Mouse (Mus musculus): ENCODE data around the gene Pak1. TPM values are rescaled to one million over a fixed set of nuclear protein-coding genes. Genes with fewer than 3 reads are reported as not detected.

Gene Pak1
- total and polyA plus RNA-seq, 2 experiments from 2014 or later: 131 to 162 TPM

DNA sequence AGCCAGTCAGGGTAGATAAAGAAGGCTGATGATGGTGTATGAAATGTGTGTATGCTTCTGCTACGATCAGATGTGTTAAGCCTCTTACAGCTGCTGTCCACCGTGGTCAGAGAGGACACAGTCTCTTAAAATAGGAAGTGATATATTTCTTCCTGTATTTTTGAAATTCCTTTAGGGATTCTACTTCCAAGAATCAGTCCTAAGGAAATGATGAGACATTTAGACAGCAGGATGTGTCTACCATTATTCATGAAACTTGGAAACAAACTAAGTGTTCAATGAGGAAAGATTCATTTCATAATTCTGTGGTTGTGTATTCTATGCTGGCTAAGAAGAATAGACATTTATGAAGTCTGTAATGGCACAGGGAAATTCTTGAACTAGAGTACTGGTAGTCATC, 12.4 kb upstream of the Pak1 start:
- Histone ChIP-seq H3K4me3 (ENCODE audit: low read depth, low read length) (no peak overlapping the region), H3K36me3 (ENCODE audit: insufficient read depth, low read length) (no peaks in the 10 kb centered on the region), H3K4me1 (ENCODE audit: insufficient read depth, low read length) (no peaks in the 10 kb centered on the region), H3K4me2 (ENCODE audit: low read depth, low read length, poor library complexity, severe bottlenecking) (no peak overlapping the region), H3K9me3 (ENCODE audit: low read length) (no peaks in the 10 kb centered on the region), H3K9ac (replicated peaks; ENCODE audit: low read length, poor library complexity, severe bottlenecking) (no peak overlapping the region), H3K27me3 (ENCODE audit: insufficient read depth, low read length) (no peaks in the 10 kb centered on the region), H3K27ac (ENCODE audit: low read depth, low read length) (no peak overlapping the region)
- ATAC-seq (ENCODE audit: low FRiP score) (no peak), DNase-seq (ENCODE audit: low spot score) (no peak)
- 67% methylated on average over 2 of the region's 2 CpGs for WGBS
- no peak for TF ChIP-seq CTCF (IDR thresholded peaks at IDR 0.05)

DNA sequence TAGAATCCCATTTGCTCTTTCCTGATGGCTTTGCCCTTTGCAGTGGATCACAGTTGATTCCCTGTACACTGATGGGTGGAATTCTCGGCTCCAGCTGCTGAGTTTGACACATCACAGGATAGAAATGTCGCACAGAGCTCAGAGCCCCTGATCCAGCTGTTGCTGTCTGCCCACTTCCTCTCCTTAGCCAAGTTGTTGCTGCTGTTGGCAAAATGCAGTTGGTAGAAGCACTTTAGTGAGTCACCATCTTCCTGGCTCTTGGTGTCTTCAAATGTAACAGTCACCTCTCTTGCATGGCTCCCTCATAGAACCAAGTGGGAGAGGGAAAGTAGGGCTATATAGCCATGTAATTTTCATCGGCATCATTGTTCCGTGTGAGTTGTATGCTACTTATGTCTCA, 11.2 kb upstream of the Pak1 start:
- no peaks in the 10 kb centered on the region for H3K9me3 ChIP-seq (ENCODE audit: low read length)
- no peak for DNase-seq (ENCODE audit: low spot score)
- no peaks in the 10 kb centered on the region for H3K27me3 ChIP-seq (ENCODE audit: insufficient read depth, low read length)
- no peaks in the 10 kb centered on the region for H3K36me3 ChIP-seq (ENCODE audit: insufficient read depth, low read length)
- H3K4me3 ChIP-seq (ENCODE audit: low read depth, low read length): no peak overlapping the region
- H3K4me1 ChIP-seq (ENCODE audit: insufficient read depth, low read length): no peaks in the 10 kb centered on the region
- H3K9ac ChIP-seq (replicated peaks; ENCODE audit: low read length, poor library complexity, severe bottlenecking): no peak overlapping the region
- H3K27ac ChIP-seq (ENCODE audit: low read depth, low read length): no peak overlapping the region
- no peak for ATAC-seq (ENCODE audit: low FRiP score)
- TF ChIP-seq CTCF (IDR thresholded peaks at IDR 0.05): no peak
- 94% methylated on average over 4 of the region's 4 CpGs for WGBS
- H3K4me2 ChIP-seq (ENCODE audit: low read depth, low read length, poor library complexity, severe bottlenecking): no peak overlapping the region

DNA sequence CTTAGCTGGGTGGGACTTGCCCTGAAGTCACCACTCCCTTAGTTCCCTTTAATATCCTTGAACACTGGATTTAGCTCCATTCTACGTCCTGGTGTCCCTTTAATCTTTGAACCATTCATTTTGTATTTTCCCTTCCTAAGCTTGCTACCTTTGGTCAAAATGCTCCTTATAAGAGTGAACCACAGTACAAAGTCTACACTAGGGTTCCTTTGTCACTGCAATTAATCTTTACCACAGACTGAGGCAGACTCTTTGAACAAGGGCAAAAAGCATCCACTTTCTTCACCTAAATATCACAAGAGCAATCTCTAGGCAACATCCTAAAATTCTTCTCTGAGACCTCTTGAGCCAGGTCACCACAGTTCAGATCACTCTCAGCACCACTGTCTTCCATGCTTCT, 8.1 kb upstream of the Pak1 start:
- ATAC-seq (ENCODE audit: low FRiP score) (no peak), DNase-seq (ENCODE audit: low spot score) (no peak)
- Histone ChIP-seq H3K4me2 (ENCODE audit: low read depth, low read length, poor library complexity, severe bottlenecking) (no peak overlapping the region), H3K27me3 (ENCODE audit: insufficient read depth, low read length) (no peaks in the 10 kb centered on the region), H3K4me3 (ENCODE audit: low read depth, low read length) (no peak overlapping the region), H3K9me3 (ENCODE audit: low read length) (no peaks in the 10 kb centered on the region), H3K27ac (ENCODE audit: low read depth, low read length) (no peak overlapping the region), H3K36me3 (ENCODE audit: insufficient read depth, low read length) (no peaks in the 10 kb centered on the region), H3K9ac (replicated peaks; ENCODE audit: low read length, poor library complexity, severe bottlenecking) (no peak overlapping the region), H3K4me1 (ENCODE audit: insufficient read depth, low read length) (no peaks in the 10 kb centered on the region)
- 77% methylated on average over 1 of the region's 1 CpGs for WGBS
- no peak for TF ChIP-seq CTCF (IDR thresholded peaks at IDR 0.05)

DNA sequence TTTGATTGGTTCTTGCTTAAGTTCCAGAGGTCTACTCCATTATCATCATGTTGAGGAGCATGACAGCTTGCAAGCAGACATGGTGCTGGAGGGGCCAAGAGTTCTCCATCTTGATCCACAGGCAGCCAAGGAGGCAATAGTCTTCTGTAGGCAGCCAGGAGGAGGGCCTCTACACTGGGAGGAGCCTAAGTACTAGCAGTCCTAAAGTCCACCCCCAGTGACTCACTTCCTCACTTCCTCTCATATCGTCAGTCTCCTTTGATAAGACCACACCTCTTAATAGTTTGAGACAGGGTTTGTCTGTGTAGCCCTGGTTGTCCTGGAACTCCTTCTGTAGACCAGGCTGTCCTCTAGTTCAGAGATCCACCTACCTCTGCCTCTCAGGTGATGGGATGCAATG, 7.5 kb upstream of the Pak1 start:
- Histone ChIP-seq H3K4me3 (ENCODE audit: low read depth, low read length) (no peak overlapping the region), H3K27ac (ENCODE audit: low read depth, low read length) (no peak overlapping the region), H3K4me2 (ENCODE audit: low read depth, low read length, poor library complexity, severe bottlenecking) (no peak overlapping the region), H3K27me3 (ENCODE audit: insufficient read depth, low read length) (no peaks in the 10 kb centered on the region), H3K4me1 (ENCODE audit: insufficient read depth, low read length) (no peaks in the 10 kb centered on the region), H3K9ac (replicated peaks; ENCODE audit: low read length, poor library complexity, severe bottlenecking) (no peak overlapping the region), H3K36me3 (ENCODE audit: insufficient read depth, low read length) (no peaks in the 10 kb centered on the region), H3K9me3 (ENCODE audit: low read length) (no peaks in the 10 kb centered on the region)
- 81% methylated on average over 1 of the region's 1 CpGs for WGBS
- no peak for ATAC-seq (ENCODE audit: low FRiP score)
- no peak for TF ChIP-seq CTCF (IDR thresholded peaks at IDR 0.05)
- DNase-seq (ENCODE audit: low spot score): no peak

DNA sequence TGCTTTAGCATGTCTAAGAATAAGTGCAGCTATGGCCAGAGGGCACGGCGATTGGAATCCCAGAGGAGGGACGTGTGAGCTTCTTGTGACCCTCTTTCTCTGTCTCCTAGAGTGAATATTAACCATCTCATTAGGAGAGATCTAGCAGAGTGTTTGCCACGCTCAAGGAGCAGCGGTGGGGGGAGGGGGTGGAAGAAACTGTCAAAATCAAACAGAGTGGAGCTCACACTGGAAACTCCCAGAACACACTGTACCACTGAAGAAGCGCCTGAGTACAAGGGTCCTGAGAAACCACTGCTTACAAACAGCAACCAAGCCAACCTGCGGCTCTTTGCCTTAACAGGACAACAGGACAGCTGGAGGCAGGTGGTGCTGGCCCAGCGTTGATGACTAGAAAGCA, 6.8 kb upstream of the Pak1 start:
- ATAC-seq (ENCODE audit: low FRiP score) (no peak), DNase-seq (ENCODE audit: low spot score) (no peak)
- Histone ChIP-seq H3K9ac (replicated peaks; ENCODE audit: low read length, poor library complexity, severe bottlenecking) (no peak overlapping the region), H3K4me2 (ENCODE audit: low read depth, low read length, poor library complexity, severe bottlenecking) (no peak overlapping the region), H3K4me1 (ENCODE audit: insufficient read depth, low read length) (no peaks in the 10 kb centered on the region), H3K9me3 (ENCODE audit: low read length) (no peaks in the 10 kb centered on the region), H3K36me3 (ENCODE audit: insufficient read depth, low read length) (no peaks in the 10 kb centered on the region), H3K27me3 (ENCODE audit: insufficient read depth, low read length) (no peaks in the 10 kb centered on the region), H3K27ac (ENCODE audit: low read depth, low read length) (no peak overlapping the region), H3K4me3 (ENCODE audit: low read depth, low read length) (no peak overlapping the region)
- no peak for TF ChIP-seq CTCF (IDR thresholded peaks at IDR 0.05)
- WGBS: 65% methylated on average over 8 of the region's 8 CpGs

DNA sequence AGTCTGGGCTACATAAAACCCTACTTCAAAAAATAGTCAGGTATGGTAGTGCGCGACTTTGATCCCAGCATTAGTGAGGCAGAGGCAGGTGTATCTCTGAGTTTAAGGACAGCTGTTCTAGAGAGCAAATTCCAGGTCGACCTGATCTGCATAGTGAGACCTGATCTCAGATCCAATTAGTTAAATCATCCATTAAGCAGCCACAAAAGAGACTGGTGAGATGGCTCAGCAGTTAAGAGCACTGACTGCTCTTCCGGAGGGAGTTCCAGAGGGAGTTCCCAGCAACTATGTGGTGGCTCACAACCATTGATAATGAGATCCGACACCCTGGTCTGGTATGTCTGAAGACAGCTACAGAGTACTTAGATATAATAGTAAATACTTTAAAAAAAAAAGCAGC, 4.8 kb upstream of the Pak1 start:
- H3K9ac ChIP-seq (replicated peaks; ENCODE audit: low read length, poor library complexity, severe bottlenecking): no peak overlapping the region
- WGBS: 60% methylated on average over 5 of the region's 5 CpGs
- H3K9me3 ChIP-seq (ENCODE audit: low read length): no peaks in the 10 kb centered on the region
- ATAC-seq (ENCODE audit: low FRiP score): no peak
- no peak overlapping the region for H3K27ac ChIP-seq (ENCODE audit: low read depth, low read length)
- no peaks in the 10 kb centered on the region for H3K4me1 ChIP-seq (ENCODE audit: insufficient read depth, low read length)
- no peak for TF ChIP-seq CTCF (IDR thresholded peaks at IDR 0.05)
- H3K4me2 ChIP-seq (ENCODE audit: low read depth, low read length, poor library complexity, severe bottlenecking): no peak overlapping the region
- no peak for DNase-seq (ENCODE audit: low spot score)
- no peak overlapping the region for H3K4me3 ChIP-seq (ENCODE audit: low read depth, low read length)
- H3K36me3 ChIP-seq (ENCODE audit: insufficient read depth, low read length): no peaks in the 10 kb centered on the region
- no peaks in the 10 kb centered on the region for H3K27me3 ChIP-seq (ENCODE audit: insufficient read depth, low read length)
